Mouse (Mus musculus): ENCODE measurements at regions not wholly inside any gene's neighbourhood (a gene's known extent, or its start where the extent isn't known, plus 50 kb on each side); places are given as distances from the start of the nearest gene placed in this dataset.

- ATAC-seq, result no peak
- Histone ChIP-seq H3K4me2 (no peak overlapping the region), H3K4me1 (no peaks in the 10 kb centered on the region), H3K4me3 (no peak overlapping the region), H3K9ac (no peak overlapping the region), H3K9me3 (replicated peaks) (no peaks in the 10 kb centered on the region), H3K36me3 (ENCODE audit: poor library complexity, severe bottlenecking) (no peaks in the 10 kb centered on the region), H3K27ac (no peak overlapping the region), H3K27me3 (no peaks in the 10 kb centered on the region)
- 91% methylated on average over 3 of the region's 3 CpGs for WGBS
These were observed 72.4 kb downstream of the Nupl2 start for GRCm38 (mm10) chr5:24237201-24237600.

- H3K9me3 ChIP-seq (replicated peaks), result no peaks in the 10 kb centered on the region
- no peak for ATAC-seq
- no peak overlapping the region for H3K27ac ChIP-seq
- H3K27me3 ChIP-seq, result no peaks in the 10 kb centered on the region
- no peak overlapping the region for H3K9ac ChIP-seq
- H3K4me1 ChIP-seq, result no peaks in the 10 kb centered on the region
- 73% methylated on average over 2 of the region's 2 CpGs for WGBS
- H3K4me3 ChIP-seq, result no peak overlapping the region
- no peaks in the 10 kb centered on the region for H3K36me3 ChIP-seq (ENCODE audit: poor library complexity, severe bottlenecking)
- no peak overlapping the region for H3K4me2 ChIP-seq
These were observed 74.2 kb downstream of the Nupl2 start for GRCm38 (mm10) chr5:24239006-24239405.

GRCm38 (mm10) chr5:24244211-24244610 is 79.4 kb downstream of the Nupl2 start:
- Histone ChIP-seq H3K4me1 (no peaks in the 10 kb centered on the region), H3K36me3 (ENCODE audit: poor library complexity, severe bottlenecking) (no peaks in the 10 kb centered on the region)
- WGBS, result 90% methylated on average over 6 of the region's 6 CpGs

GRCm38 (mm10) chr5:24255421-24255820 is 90.7 kb downstream of the Nupl2 start:
- Histone ChIP-seq H3K4me1 (no peaks in the 10 kb centered on the region), H3K4me2 (no peak overlapping the region), H3K9me3 (replicated peaks) (no peaks in the 10 kb centered on the region), H3K27ac (no peak overlapping the region), H3K9ac (no peak overlapping the region), H3K27me3 (0 out of 2 replicates have a peak, but pooled peaks cover 2% of the 10 kb centered on the region), H3K4me3 (no peak overlapping the region), H3K36me3 (ENCODE audit: poor library complexity, severe bottlenecking) (no peaks in the 10 kb centered on the region)
- WGBS, result 85% methylated on average over 5 of the region's 5 CpGs
- no peak for ATAC-seq

More at GRCm38 (mm10) chr5:24244211-24244610, 79.4 kb downstream of the Nupl2 start:
- Histone ChIP-seq H3K27ac (no peak overlapping the region), H3K27me3 (no peaks in the 10 kb centered on the region), H3K4me3 (no peak overlapping the region), H3K9me3 (replicated peaks) (no peaks in the 10 kb centered on the region), H3K9ac (no peak overlapping the region), H3K4me2 (no peak overlapping the region)
- no peak for ATAC-seq

GRCm38 (mm10) chr5:24261098-24261497 is 90.3 kb downstream of the Kcnh2 start:
- peaks cover 14% of the 10 kb centered on the region for H3K4me1 ChIP-seq
- ATAC-seq, result peak; percentile 74
- H3K9ac ChIP-seq, result no peak overlapping the region
- no peak overlapping the region for H3K4me2 ChIP-seq
- H3K27me3 ChIP-seq, result peaks cover 13% of the 10 kb centered on the region
- 11% methylated on average over 7 of the region's 7 CpGs for WGBS
- no peaks in the 10 kb centered on the region for H3K9me3 ChIP-seq (replicated peaks)
- no peak overlapping the region for H3K27ac ChIP-seq
- no peak overlapping the region for H3K4me3 ChIP-seq
- no peaks in the 10 kb centered on the region for H3K36me3 ChIP-seq (ENCODE audit: poor library complexity, severe bottlenecking)

- WGBS, result 5% methylated on average over 11 of the region's 11 CpGs
- Histone ChIP-seq H3K4me1 (peaks cover 17% of the 10 kb centered on the region), H3K4me2 (peak overlapping the region; percentile 13; the same call in 1 of the 2 replicates), H3K27me3 (peaks cover 13% of the 10 kb centered on the region), H3K36me3 (ENCODE audit: poor library complexity, severe bottlenecking) (no peaks in the 10 kb centered on the region), H3K27ac (no peak overlapping the region), H3K4me3 (no peak overlapping the region), H3K9me3 (replicated peaks) (no peaks in the 10 kb centered on the region), H3K9ac (no peak overlapping the region)
- no peak for ATAC-seq
These were observed 89.3 kb downstream of the Kcnh2 start for GRCm38 (mm10) chr5:24262146-24262545.

- Histone ChIP-seq H3K27ac (no peak overlapping the region), H3K4me1 (peaks cover 17% of the 10 kb centered on the region), H3K9ac (no peak overlapping the region), H3K4me3 (no peak overlapping the region), H3K9me3 (replicated peaks) (no peaks in the 10 kb centered on the region), H3K27me3 (peaks cover 12% of the 10 kb centered on the region), H3K4me2 (no peak overlapping the region), H3K36me3 (ENCODE audit: poor library complexity, severe bottlenecking) (no peaks in the 10 kb centered on the region)
- no peak for ATAC-seq
- WGBS, result 83% methylated on average over 4 of the region's 4 CpGs
These were observed 87.3 kb downstream of the Kcnh2 start for GRCm38 (mm10) chr5:24264151-24264550.

- Histone ChIP-seq H3K36me3 (ENCODE audit: poor library complexity, severe bottlenecking) (no peaks in the 10 kb centered on the region), H3K27me3 (peaks cover 11% of the 10 kb centered on the region), H3K9ac (no peak overlapping the region), H3K27ac (no peak overlapping the region), H3K4me2 (no peak overlapping the region), H3K4me3 (no peak overlapping the region), H3K4me1 (peaks cover 17% of the 10 kb centered on the region), H3K9me3 (replicated peaks) (no peaks in the 10 kb centered on the region)
- WGBS, result 88% methylated on average over 3 of the region's 3 CpGs
- ATAC-seq, result no peak
These were observed 86.0 kb downstream of the Kcnh2 start for GRCm38 (mm10) chr5:24265431-24265830.

- Histone ChIP-seq H3K4me3 (no peak overlapping the region), H3K4me1 (peaks cover 15% of the 10 kb centered on the region), H3K4me2 (peak overlapping the region; percentile 37), H3K9ac (no peak overlapping the region), H3K27me3 (peaks cover 11% of the 10 kb centered on the region), H3K9me3 (replicated peaks) (no peaks in the 10 kb centered on the region), H3K36me3 (ENCODE audit: poor library complexity, severe bottlenecking) (no peaks in the 10 kb centered on the region), H3K27ac (no peak overlapping the region)
- ATAC-seq, result peak; percentile 87
- WGBS, result 24% methylated on average over 16 of the region's 16 CpGs
These were observed 84.8 kb downstream of the Kcnh2 start for GRCm38 (mm10) chr5:24266344-24267295.

Measured in forebrain, embryonic 13.5 days (tissue).